Mouse (Mus musculus): ENCODE measurements around the gene Tstd1.
A peak's percentile ranks its signal among the peaks of the same experiment; 100 is the strongest.

DNA sequence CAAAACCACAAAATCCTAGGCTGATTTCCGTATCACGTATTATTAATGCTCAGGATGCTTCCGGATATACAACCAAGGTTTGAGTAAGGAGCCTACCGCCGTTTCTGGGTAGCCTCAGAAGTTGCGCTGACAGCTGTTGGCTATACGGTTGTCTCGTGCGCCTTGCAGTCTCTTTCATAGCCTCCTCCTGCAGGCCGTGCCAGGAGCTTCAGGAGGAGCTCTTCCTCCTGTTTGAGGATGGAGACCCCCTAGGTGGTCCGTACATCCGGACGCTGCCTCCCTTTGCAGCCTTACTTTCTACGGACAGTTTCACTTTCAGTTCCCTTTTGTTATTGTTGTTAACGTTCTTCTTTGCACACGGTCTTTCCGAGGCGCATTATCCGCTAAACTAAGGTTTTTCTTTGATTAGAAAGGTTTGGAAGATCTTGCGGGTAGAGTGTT, 6.7 kb upstream of the Tstd1 start:
- TF ChIP-seq POLR2A (IDR thresholded peaks at IDR 0.05; ENCODE audit: borderline replicate concordance, extremely low read depth, low read depth, low read length) (peak; percentile 53; the same call in 1 of the 2 replicates), CTCF (IDR thresholded peaks at IDR 0.05; ENCODE audit: insufficient read depth, low read length) (no peak)

All from lung, adult 2 months (tissue).